Mouse (Mus musculus) liver, embryonic 12.5 days (tissue): ENCODE results near the gene Mfsd13b. TPM values are rescaled to one million over a fixed set of nuclear protein-coding genes. Genes with fewer than 3 reads are reported as not detected.

Experiments used
- ATAC-seq: fragments of 200-750 bp; cut with Nextera tagmentation; 2 replicates; pipeline ENCODE4 v1.8.0; 2017; ENCODE audit warnings: moderate number of reproducible peaks, mild to moderate bottlenecking, moderate library complexity
- H3K27ac ChIP-seq: fragments of 300-500 bp; sonication (generic); 2 replicates; pipeline ENCODE4 v1.5.1; 2016; ENCODE audit warnings: mild to moderate bottlenecking
- H3K27me3 ChIP-seq: fragments of 300-500 bp; sonication (generic); replicated peaks from 2 replicates; pipeline ENCODE4 v1.6.1; 2016; ENCODE audit warnings: mild to moderate bottlenecking, moderate library complexity
- H3K36me3 ChIP-seq: fragments of 300-500 bp; sonication (generic); 2 replicates; pipeline ENCODE4 v1.6.1; 2016; ENCODE audit warnings: mild to moderate bottlenecking, moderate library complexity
- H3K4me1 ChIP-seq: fragments of 300-500 bp; sonication (generic); 2 replicates; pipeline ENCODE4 v1.6.1; 2016
- H3K4me2 ChIP-seq: fragments of 300-500 bp; sonication (generic); 2 replicates; pipeline ENCODE4 v1.6.1; 2016; ENCODE audit warnings: mild to moderate bottlenecking, moderate library complexity
- H3K4me3 ChIP-seq: fragments of 300-500 bp; sonication (generic); 2 replicates; pipeline ENCODE4 v1.5.1; 2016; ENCODE audit warnings: mild to moderate bottlenecking, moderate library complexity
- H3K9ac ChIP-seq: fragments of 300-500 bp; sonication (generic); 2 replicates; pipeline ENCODE4 v1.6.1; 2016; ENCODE audit warnings: mild to moderate bottlenecking, moderate library complexity
- H3K9me3 ChIP-seq: fragments of 300-500 bp; sonication (generic); replicated peaks from 2 replicates; pipeline ENCODE4 v1.6.1; 2016; ENCODE audit warnings: mild to moderate bottlenecking, moderate library complexity
- WGBS: fragments of 180-500 bp; shearing (Covaris S2); methylation state at CpG from one replicate; pipeline ENCODE4 v1.1.7; 2016; ENCODE audit not compliant: insufficient replicate concordance; 5-methylcytosine and 5-hydroxymethylcytosine counted together
- polyA plus RNA-seq: library from polyadenylated mRNA; unstranded; fragments of >200 nt; fragmentation: Nextera tagmentation; extraction: Ambion mirVana; gene quantifications from 2 replicates; pipeline ENCODE4 v1.2.1, GENCODE M21; 2016

Mfsd13b gene
- polyA plus RNA-seq, 1 experiment from 2014 or later: not detected

GRCm38 (mm10) chr7:121059477-121060218, 77.3 kb downstream of the Mfsd13b start:
- Histone ChIP-seq H3K27ac (no peak overlapping the region), H3K4me2 (no peak overlapping the region), H3K36me3 (peaks cover 58% of the 10 kb centered on the region), H3K4me3 (no peak overlapping the region), H3K9ac (no peak overlapping the region), H3K9me3 (no peaks in the 10 kb centered on the region), H3K4me1 (no peaks in the 10 kb centered on the region), H3K27me3 (no peaks in the 10 kb centered on the region)
- no peak for ATAC-seq
- WGBS: 72% methylated on average over 6 of the region's 6 CpGs

- H3K4me3 ChIP-seq: no peak overlapping the region
- peaks cover 40% of the 10 kb centered on the region for H3K36me3 ChIP-seq
- 52% methylated on average over 4 of the region's 4 CpGs for WGBS
- no peak for ATAC-seq
- no peaks in the 10 kb centered on the region for H3K9me3 ChIP-seq
- no peak overlapping the region for H3K4me2 ChIP-seq
- no peak overlapping the region; the same call in 1 of the 2 replicates for H3K9ac ChIP-seq
- no peaks in the 10 kb centered on the region for H3K27me3 ChIP-seq
- H3K27ac ChIP-seq: no peak overlapping the region
- no peaks in the 10 kb centered on the region for H3K4me1 ChIP-seq
Observed at GRCm38 (mm10) chr7:121064309-121064708, 82.0 kb downstream of the Mfsd13b start.

Other genes with a start within 250 kb of the Mfsd13b start
- not detected in 2 replicates for gene Vwa3a, start 243.2 kb upstream of the Mfsd13b start, polyA plus RNA-seq
- gene Gm5737, start 170.1 kb upstream of the Mfsd13b start, polyA plus RNA-seq: not detected in 2 replicates
- gene Eef2k, start 139.7 kb upstream of the Mfsd13b start, polyA plus RNA-seq: 44.3 and 45.0 TPM in 2 replicates
- gene Polr3e, start 64.8 kb upstream of the Mfsd13b start, polyA plus RNA-seq: 27.4 and 27.9 TPM in 2 replicates
- 39.3 and 40.8 TPM in 2 replicates for gene Cdr2, start 197 bp upstream of the Mfsd13b start, polyA plus RNA-seq
- gene Mettl9, start 51.9 kb downstream of the Mfsd13b start, polyA plus RNA-seq: 71.8 and 73.5 TPM in 2 replicates
- 6.6 and 7.6 TPM in 2 replicates for gene Igsf6, start 92.1 kb downstream of the Mfsd13b start, polyA plus RNA-seq
- 0.06 TPM in 1 of 2 replicates, not detected in the other for gene Otoa, start 99.1 kb downstream of the Mfsd13b start, polyA plus RNA-seq